Mouse (Mus musculus) hindbrain, embryonic 14.5 days (tissue): ENCODE results near the gene Dynlt1f. TPM values are rescaled to one million over a fixed set of nuclear protein-coding genes. Genes with fewer than 3 reads are reported as not detected.
"Not testable (repeated sequence)": the region's sequence is repeated elsewhere in the genome, so short reads cannot be mapped to it uniquely, and the experiment has no call there.

Source experiments
- ATAC-seq: fragments of 200-750 bp; cut with Nextera tagmentation; 2 replicates; pipeline ENCODE4 v1.8.0; 2017; ENCODE audit warnings: moderate number of reproducible peaks, mild to moderate bottlenecking, moderate TSS enrichment, moderate library complexity; ENCODE audit not compliant: low FRiP score
- DNase-seq: peaks from one replicate; pipeline ENCODE4 v3.0.0-alpha.2; 2015; ENCODE audit warnings: low spot score
- H3K27ac ChIP-seq: fragments of 300-500 bp; sonication (generic); 2 replicates; pipeline ENCODE4 v1.5.1; 2014; ENCODE audit warnings: mild to moderate bottlenecking, moderate library complexity
- H3K27me3 ChIP-seq: fragments of 300-500 bp; sonication (generic); 2 replicates; pipeline ENCODE4 v1.6.1; 2014; ENCODE audit warnings: mild to moderate bottlenecking, low read length, mixed read lengths; ENCODE audit not compliant: control insufficient read depth, insufficient read depth
- H3K36me3 ChIP-seq: fragments of 300-500 bp; sonication (generic); replicated peaks from 2 replicates; pipeline ENCODE4 v1.6.1; 2014; ENCODE audit not compliant: control insufficient read depth, insufficient read depth
- H3K4me1 ChIP-seq: fragments of 300-500 bp; sonication (generic); replicated peaks from 2 replicates; pipeline ENCODE4 v1.6.1; 2014; ENCODE audit warnings: antibody characterized with exemption, low read length, mixed read lengths; ENCODE audit not compliant: control insufficient read depth, insufficient read depth
- H3K4me2 ChIP-seq: fragments of 300-500 bp; sonication (generic); replicated peaks from 2 replicates; pipeline ENCODE4 v1.6.1; 2014; ENCODE audit warnings: mild to moderate bottlenecking, moderate library complexity
- H3K4me3 ChIP-seq: fragments of 300-500 bp; sonication (generic); replicated peaks from 2 replicates; pipeline ENCODE4 v1.5.1; 2014; ENCODE audit warnings: mild to moderate bottlenecking, low read length
- H3K9ac ChIP-seq: fragments of 300-500 bp; sonication (generic); 2 replicates; pipeline ENCODE4 v1.6.1; 2014
- H3K9me3 ChIP-seq: fragments of 300-500 bp; sonication (generic); 2 replicates; pipeline ENCODE4 v1.6.1; 2016; ENCODE audit warnings: low read length; ENCODE audit not compliant: control insufficient read depth
- WGBS: fragments of 180-500 bp; shearing (Covaris S2); extraction: QIAGEN DNeasy Blood & Tissue Kit; methylation state at CpG from one replicate; pipeline ENCODE4 v1.1.7; 2014; 5-methylcytosine and 5-hydroxymethylcytosine counted together
- polyA plus RNA-seq: library from polyadenylated mRNA; unstranded; fragments of >200 nt; fragmentation: Nextera tagmentation; extraction: Ambion mirVana; gene quantifications from 2 replicates; pipeline ENCODE4 v1.2.1, GENCODE M21; 2014

Dynlt1f gene
- polyA plus RNA-seq, 1 experiment from 2014 or later, result 320 TPM

DNA sequence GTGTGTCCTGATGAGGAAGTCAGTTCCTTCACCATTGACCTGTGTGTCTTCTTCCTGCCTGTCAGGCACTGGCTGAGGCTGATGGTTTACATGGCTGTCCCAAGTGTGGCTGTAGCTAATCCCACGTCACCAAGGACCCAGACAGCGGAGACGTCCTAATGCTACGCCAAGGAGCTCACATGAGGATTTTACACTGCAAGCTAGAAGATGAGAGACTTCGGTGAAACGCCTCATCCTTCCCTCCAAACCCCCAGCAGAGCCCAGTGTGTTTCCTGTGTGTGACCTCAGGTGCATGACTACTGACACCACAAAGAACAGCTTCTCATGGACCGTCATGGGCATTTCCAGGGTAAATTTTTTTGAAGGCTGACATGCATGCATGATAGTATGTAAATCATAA is 57.3 kb downstream of the Dynlt1f start:
- not testable (repeated sequence) for DNase-seq, H3K36me3 ChIP-seq, H3K4me2 ChIP-seq, H3K4me3 ChIP-seq, H3K27me3 ChIP-seq, H3K4me1 ChIP-seq, ATAC-seq, H3K27ac ChIP-seq, H3K9ac ChIP-seq, H3K9me3 ChIP-seq
- 93% methylated on average over 7 of the region's 7 CpGs for WGBS

Other genes starting within 250 kb of the Dynlt1f start
- 1,240 and 1,455 TPM in 2 replicates for gene Dynlt1b, start 225.8 kb downstream of the Dynlt1f start, polyA plus RNA-seq
- 36.3 and 46.8 TPM in 2 replicates for gene Dynlt1c, start 54.2 kb downstream of the Dynlt1f start, polyA plus RNA-seq
- 0.91 and 1.0 TPM in 2 replicates for gene Sytl3, start 3.2 kb upstream of the Dynlt1f start, polyA plus RNA-seq
- 60.1 and 67.4 TPM in 2 replicates for gene Ezr, start 126.9 kb upstream of the Dynlt1f start, polyA plus RNA-seq